Comparison of ENCODE assay signal across 7 mouse cellular contexts in genomic region chr2:25195211-25196156, GRCm38 (mm10). TPM values are rescaled to one million over a fixed set of nuclear protein-coding genes. Genes with fewer than 3 reads are reported as not detected.
DNase-seq lines count a peak whose midpoint lies in the region; ATAC-seq and TF ChIP-seq lines count a peak whose summit lies in the region.

No protein-coding gene starts in this region.

- peak overlapping the region; percentile 72 for H3K9ac ChIP-seq in ES-E14 (ENCODE audit: insufficient read depth, low read depth, low read length, poor library complexity, severe bottlenecking)
- peak overlapping the region; percentile 66 for H3K9ac ChIP-seq in heart, embryonic 14.5 days (ENCODE audit: low read length)
- peak overlapping the region; percentile 50 for H3K9ac ChIP-seq in kidney, postnatal 0 days (ENCODE audit: low read depth, low read length)
- H3K9ac ChIP-seq in stomach, embryonic 16.5 days (ENCODE audit: low read length): peak overlapping the region; percentile 75

- peak overlapping the region; percentile 72 for H3K4me2 ChIP-seq in heart, embryonic 14.5 days (ENCODE audit: low read length)
- H3K4me2 ChIP-seq in kidney, postnatal 0 days (ENCODE audit: low read length): peak overlapping the region; percentile 65
- H3K4me2 ChIP-seq in stomach, embryonic 16.5 days (ENCODE audit: low read depth, low read length): peak overlapping the region; percentile 68

- peaks cover 2 to 22% of the 10 kb centered on the region in 2 experiments; a peak in 2 of 4 replicates for H3K4me1 ChIP-seq in ES-E14 (ENCODE audit: control insufficient read depth in 2 of 2, insufficient read depth in 2 of 2, low read length in 2 of 2, poor library complexity in 1 of 2)
- H3K4me1 ChIP-seq in heart, embryonic 14.5 days (ENCODE audit: control insufficient read depth in 2 of 2, insufficient read depth in 2 of 2, low read length in 2 of 2): peaks cover 9 to 26% of the 10 kb centered on the region in 2 experiments; a peak in 3 of 4 replicates
- H3K4me1 ChIP-seq in kidney, postnatal 0 days (replicated peaks; ENCODE audit: insufficient read depth, low read length): peaks cover 14% of the 10 kb centered on the region
- H3K4me1 ChIP-seq in stomach, embryonic 16.5 days (ENCODE audit: control insufficient read depth, insufficient read depth, low read length): peaks cover 35% of the 10 kb centered on the region

- no peak for ATAC-seq in heart, embryonic 14.5 days (ENCODE audit: insufficient number of reproducible peaks, insufficient read depth, low FRiP score, low read depth)
- no peak for ATAC-seq in kidney, postnatal 0 days (replicated peaks; ENCODE audit: low FRiP score, low read depth)
- peak; percentile 45 for ATAC-seq in stomach, embryonic 16.5 days (ENCODE audit: insufficient read depth, low FRiP score)

- TF ChIP-seq CTCF in kidney, postnatal 0 days (IDR thresholded peaks at IDR 0.05; ENCODE audit: low read depth): no peak

- peaks cover 5% of the 10 kb centered on the region for H3K27me3 ChIP-seq in heart, embryonic 14.5 days (ENCODE audit: control insufficient read depth, insufficient read depth, low read length)
- no peaks in the 10 kb centered on the region for H3K27me3 ChIP-seq in kidney, postnatal 0 days (ENCODE audit: insufficient read depth, low read length)
- no peaks in the 10 kb centered on the region; the same call in 1 of the 2 replicates for H3K27me3 ChIP-seq in stomach, embryonic 16.5 days (ENCODE audit: control insufficient read depth, insufficient read depth, low read length)

- in situ Hi-C loops in ES-E14 (cut with MboI; ENCODE audit: low sequenced_read_pairs in 2 of 2, unreplicated experiment in 2 of 2): no loop called here

- no peak for DNase-seq in ES-E14 (ENCODE audit: low read depth, low spot score)
- peak; percentile 82 to 86 for DNase-seq in adrenal gland, postnatal 36 days
- DNase-seq in kidney, postnatal 0 days (ENCODE audit: low spot score): peak; percentile 61
- peak; percentile 80 to 84 for DNase-seq in lung, postnatal 4 days
- no peak for DNase-seq in left cerebral cortex, postnatal 36 days (ENCODE audit: low spot score in 2 of 2)

- peaks cover 13% of the 10 kb centered on the region for H3K36me3 ChIP-seq in ES-E14 (ENCODE audit: control insufficient read depth, insufficient read depth, low read length, poor library complexity, severe bottlenecking)
- H3K36me3 ChIP-seq in heart, embryonic 14.5 days (ENCODE audit: control insufficient read depth, insufficient read depth, low read length): peaks cover 24% of the 10 kb centered on the region
- H3K36me3 ChIP-seq in kidney, postnatal 0 days (ENCODE audit: insufficient read depth, low read length): peaks cover 9% of the 10 kb centered on the region
- peaks cover 8% of the 10 kb centered on the region; the same call in 1 of the 2 replicates for H3K36me3 ChIP-seq in stomach, embryonic 16.5 days (ENCODE audit: control insufficient read depth, insufficient read depth, low read length)

- 18% methylated on average over 55 of the region's 55 CpGs for WGBS in heart, embryonic 14.5 days
- WGBS in kidney, postnatal 0 days: 19% methylated on average over 55 of the region's 55 CpGs
- WGBS in stomach, embryonic 16.5 days: 17% methylated on average over 55 of the region's 55 CpGs

- H3K27ac ChIP-seq in ES-E14 (ENCODE audit: insufficient read depth, low read depth, low read length, poor library complexity, severe bottlenecking): peak overlapping the region; percentile 45; the same call in 1 of the 2 replicates
- peak overlapping the region; percentile 65 to 82; a peak in 3 of 4 replicates for H3K27ac ChIP-seq in heart, embryonic 14.5 days (replicated peaks in 1 of 2; ENCODE audit: control insufficient read depth in 1 of 2, insufficient read depth in 1 of 2, low read depth in 2 of 2, low read length in 2 of 2)
- H3K27ac ChIP-seq in kidney, postnatal 0 days: peak overlapping the region; percentile 91
- peak overlapping the region; percentile 97 for H3K27ac ChIP-seq in stomach, embryonic 16.5 days (ENCODE audit: low read length)

- intact Hi-C loops in left cerebral cortex, postnatal 36 days (cut with DNase I): loop anchor here (2.0 kb wide), 1 partner anchor 59 kb away; the partner anchor contains the start of gene Tmem203

- H3K4me3 ChIP-seq in ES-E14 (ENCODE audit: insufficient read depth in 1 of 2, low read depth in 1 of 2, low read length in 2 of 2, poor library complexity in 1 of 2, severe bottlenecking in 1 of 2): peak overlapping the region; percentile 66 to 67
- H3K4me3 ChIP-seq in heart, embryonic 14.5 days (ENCODE audit: control insufficient read depth in 1 of 2, insufficient read depth in 1 of 2, low read depth in 1 of 2, low read length in 2 of 2): peak overlapping the region; percentile 35 to 42
- peak overlapping the region; percentile 37 for H3K4me3 ChIP-seq in kidney, postnatal 0 days (replicated peaks; ENCODE audit: low read depth, low read length)
- peak overlapping the region; percentile 49 for H3K4me3 ChIP-seq in stomach, embryonic 16.5 days (replicated peaks; ENCODE audit: low read length)

- H3K9me3 ChIP-seq in ES-E14 (ENCODE audit: control insufficient read depth, insufficient read depth, low read depth, low read length): no peaks in the 10 kb centered on the region
- no peaks in the 10 kb centered on the region for H3K9me3 ChIP-seq in heart, embryonic 14.5 days (ENCODE audit: control insufficient read depth, low read length)
- no peaks in the 10 kb centered on the region for H3K9me3 ChIP-seq in kidney, postnatal 0 days (replicated peaks; ENCODE audit: low read length)
- H3K9me3 ChIP-seq in stomach, embryonic 16.5 days (replicated peaks; ENCODE audit: control insufficient read depth, low read length): no peaks in the 10 kb centered on the region

TF ChIP-seq in ES-E14, 5 proteins besides CTCF, POLR2A, EP300 and RAD21:
- TF ChIP-seq MAFK (IDR thresholded peaks at IDR 0.05; ENCODE audit: insufficient read depth, low read depth, low read length) (no peak), HCFC1 (IDR thresholded peaks at IDR 0.05; ENCODE audit: borderline replicate concordance, insufficient read depth, low read length) (no peak), CHD2 (IDR thresholded peaks at IDR 0.05; ENCODE audit: low read depth, low read length) (no peak), ZNF384 (IDR thresholded peaks at IDR 0.05; ENCODE audit: low read depth, low read length) (no peak), ZC3H11A (IDR thresholded peaks at IDR 0.05; ENCODE audit: borderline replicate concordance, low read depth, low read length) (no peak)

RNA-seq across cellular contexts. Expression of gene Tor4a, which starts 1.2 kb away (rescaled TPM):
- 11.1 and 17.0 TPM in 2 replicates for total RNA-seq in ES-E14 (2012; rRNA removed)
- total RNA-seq in adrenal gland, postnatal 36 days (2021): 10 to 100 TPM; 14.0 to 24.8 TPM
- 6.5 and 8.0 TPM in 2 replicates for polyA plus RNA-seq in heart, embryonic 14.5 days (2014; fragmentation: Nextera tagmentation; extraction: Ambion mirVana)
- 10.8 and 12.0 TPM in 2 replicates for polyA plus RNA-seq in kidney, postnatal 0 days (2015; fragmentation: Nextera tagmentation; extraction: Ambion mirVana)
- polyA plus RNA-seq in stomach, embryonic 16.5 days (2015; fragmentation: Nextera tagmentation; extraction: Ambion mirVana): 16.8 and 19.2 TPM in 2 replicates
- total RNA-seq in left cerebral cortex, postnatal 36 days (2021): 1 to 10 TPM; 1.6 to 2.3 TPM

RNA-seq across cellular contexts. Expression of gene Nrarp, which starts 14.9 kb away (rescaled TPM):
- total RNA-seq in ES-E14 (2012; rRNA removed): 1.9 and 2.1 TPM in 2 replicates
- total RNA-seq in adrenal gland, postnatal 36 days (2021): 1 to 10 TPM; 2.1 to 2.3 TPM
- polyA plus RNA-seq in heart, embryonic 14.5 days (2014; fragmentation: Nextera tagmentation; extraction: Ambion mirVana): 11.9 and 13.9 TPM in 2 replicates
- 19.9 and 21.6 TPM in 2 replicates for polyA plus RNA-seq in kidney, postnatal 0 days (2015; fragmentation: Nextera tagmentation; extraction: Ambion mirVana)
- polyA plus RNA-seq in stomach, embryonic 16.5 days (2015; fragmentation: Nextera tagmentation; extraction: Ambion mirVana): 9.9 and 11.0 TPM in 2 replicates
- total RNA-seq in left cerebral cortex, postnatal 36 days (2021): 10 to 100 TPM; 19.7 to 30.7 TPM

RNA-seq across cellular contexts. Expression of gene Nelfb, which starts 15.8 kb away (rescaled TPM):
- total RNA-seq in ES-E14 (2012; rRNA removed): 50.9 and 60.9 TPM in 2 replicates
- 10 to 100 TPM; 54.8 to 57.2 TPM for total RNA-seq in adrenal gland, postnatal 36 days (2021)
- polyA plus RNA-seq in heart, embryonic 14.5 days (2014; fragmentation: Nextera tagmentation; extraction: Ambion mirVana): 58.4 and 65.9 TPM in 2 replicates
- polyA plus RNA-seq in kidney, postnatal 0 days (2015; fragmentation: Nextera tagmentation; extraction: Ambion mirVana): 74.0 and 82.3 TPM in 2 replicates
- polyA plus RNA-seq in stomach, embryonic 16.5 days (2015; fragmentation: Nextera tagmentation; extraction: Ambion mirVana): 102 and 109 TPM in 2 replicates
- total RNA-seq in left cerebral cortex, postnatal 36 days (2021): 10 to 100 TPM; 55.4 to 58.5 TPM

RNA-seq across cellular contexts. Expression of gene Stpg3, which starts 19.0 kb away (rescaled TPM):
- 0.45 and 1.1 TPM in 2 replicates for total RNA-seq in ES-E14 (2012; rRNA removed)
- not detected for total RNA-seq in adrenal gland, postnatal 36 days (2021)
- not detected in 2 replicates for polyA plus RNA-seq in heart, embryonic 14.5 days (2014; fragmentation: Nextera tagmentation; extraction: Ambion mirVana)
- polyA plus RNA-seq in kidney, postnatal 0 days (2015; fragmentation: Nextera tagmentation; extraction: Ambion mirVana): 0.29 and 0.43 TPM in 2 replicates
- 0.06 TPM in 1 of 2 replicates, not detected in the other for polyA plus RNA-seq in stomach, embryonic 16.5 days (2015; fragmentation: Nextera tagmentation; extraction: Ambion mirVana)
- under 1 TPM in 1 of 2 experiments, not detected in 1; 0.29 TPM for total RNA-seq in left cerebral cortex, postnatal 36 days (2021)

RNA-seq across cellular contexts. Expression of gene Fam166a, which starts 23.1 kb away (rescaled TPM):
- 0.49 and 0.74 TPM in 2 replicates for total RNA-seq in ES-E14 (2012; rRNA removed)
- not detected for total RNA-seq in adrenal gland, postnatal 36 days (2021)
- 0.93 TPM in 1 of 2 replicates, not detected in the other for polyA plus RNA-seq in heart, embryonic 14.5 days (2014; fragmentation: Nextera tagmentation; extraction: Ambion mirVana)
- 0.28 and 0.62 TPM in 2 replicates for polyA plus RNA-seq in kidney, postnatal 0 days (2015; fragmentation: Nextera tagmentation; extraction: Ambion mirVana)
- not detected in 2 replicates for polyA plus RNA-seq in stomach, embryonic 16.5 days (2015; fragmentation: Nextera tagmentation; extraction: Ambion mirVana)
- not detected for total RNA-seq in left cerebral cortex, postnatal 36 days (2021)

Comparison
In these comparisons a context has a peak if more than half of its experiments do, and no peak if none do; other contexts are left out.
1. DNase-seq: peak in adrenal gland, postnatal 36 days (2 of 2), kidney, postnatal 0 days (single experiment) and lung, postnatal 4 days (2 of 2); none in ES-E14 (single experiment) and left cerebral cortex, postnatal 36 days (0 of 2).
2. H3K27ac ChIP-seq: peak in every context shown above with its lines; median percentile 97 in stomach, embryonic 16.5 days; 91 in kidney, postnatal 0 days; 74 in heart, embryonic 14.5 days; 45 in ES-E14.
3. Peak in every context shown above with its lines, with median percentiles within 50 percentile points of each other: H3K4me3 ChIP-seq, H3K9ac ChIP-seq and H3K4me2 ChIP-seq.